Comparison of ENCODE assay signal across 16 mouse cellular contexts in the genomic region with DNA sequence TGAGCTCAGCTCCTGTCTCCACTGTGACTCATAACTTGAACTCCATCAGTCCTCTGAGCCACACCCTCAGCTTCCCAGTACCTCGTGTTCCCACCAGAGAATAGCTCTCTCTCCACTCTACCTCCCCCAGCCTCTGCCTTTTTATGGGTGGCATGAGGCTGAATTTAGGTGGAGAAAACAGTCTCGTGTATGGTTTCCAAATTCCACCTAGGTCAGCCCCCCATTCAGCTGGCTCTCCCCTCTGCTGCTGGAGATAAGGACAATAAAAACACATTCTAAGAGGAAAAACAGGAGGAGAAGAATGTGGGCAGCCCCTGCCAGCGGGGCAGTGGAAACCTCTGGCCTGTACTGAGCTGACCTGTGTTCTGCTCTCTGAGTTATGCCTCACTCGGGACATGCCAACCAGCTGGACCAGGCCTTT. TPM values are rescaled to one million over a fixed set of nuclear protein-coding genes. Genes with fewer than 3 reads are reported as not detected.
DNase-seq lines count a peak whose midpoint lies in the region; ATAC-seq and TF ChIP-seq lines count a peak whose summit lies in the region.
"Had no signal": no experiment of that assay in that cellular context is flagged by ENCODE, and none has a peak within 500 bp of the region (broad histone marks: within the 10 kb centered on the region; RNA-seq: fewer than 3 reads in every experiment).

No protein-coding gene starts in this region.

- H3K9ac ChIP-seq in intestine, embryonic 16.5 days (ENCODE audit: low read depth, low read length) = no peak overlapping the region
- H3K9ac ChIP-seq in intestine, embryonic 15.5 days = no peak overlapping the region
- no peak overlapping the region for H3K9ac ChIP-seq in stomach, postnatal 0 days (ENCODE audit: low read length)
- H3K9ac ChIP-seq: hindbrain, embryonic 13.5 days; midbrain, embryonic 13.5 days; neural tube, embryonic 12.5 days had no signal

- no peaks in the 10 kb centered on the region for H3K9me3 ChIP-seq in intestine, embryonic 16.5 days (ENCODE audit: control insufficient read depth, low read length)
- no peaks in the 10 kb centered on the region for H3K9me3 ChIP-seq in intestine, embryonic 15.5 days
- no peaks in the 10 kb centered on the region for H3K9me3 ChIP-seq in stomach, postnatal 0 days (ENCODE audit: control insufficient read depth, low read length)
- H3K9me3 ChIP-seq: embryonic facial prominence, embryonic 10.5 days; forebrain, embryonic 10.5 days; hindbrain, embryonic 13.5 days; midbrain, embryonic 13.5 days; neural tube, embryonic 12.5 days had no signal

- 0 out of 2 replicates have a peak, but pooled peaks have one; percentile 23 for ATAC-seq in intestine, embryonic 16.5 days
- ATAC-seq in intestine, embryonic 15.5 days = no peak
- peak; percentile 66; the same call in 1 of the 2 replicates for ATAC-seq in stomach, postnatal 0 days (ENCODE audit: low FRiP score, low TSS enrichment)
- ATAC-seq: midbrain, embryonic 13.5 days had no signal

- DNase-seq in urinary bladder, postnatal 25 days (ENCODE audit: low spot score) = peak; percentile 10
- DNase-seq in urinary bladder, adult 2 months (ENCODE audit: low spot score) = no peak
- peak; percentile 34 for DNase-seq in fibroblast of lung, adult 2 months (ENCODE audit: low read depth)
- no peak for DNase-seq in stomach, postnatal 0 days (ENCODE audit: low spot score)
- no peak for DNase-seq in thymus, postnatal 0 days (ENCODE audit: low spot score)
- DNase-seq: cerebellum, adult 9-10 months; kidney, adult 8-10 months; thymus, postnatal 36 days had no signal

- TF ChIP-seq EP300 in stomach, postnatal 0 days (optimal IDR thresholded peaks at IDR 0.05) = no peak

- WGBS in intestine, embryonic 16.5 days = 38% methylated on average over 4 of the region's 4 CpGs
- WGBS in intestine, embryonic 15.5 days = 41% methylated on average over 4 of the region's 4 CpGs
- 42% methylated on average over 4 of the region's 4 CpGs for WGBS in stomach, postnatal 0 days

- no peaks in the 10 kb centered on the region for H3K4me1 ChIP-seq in intestine, embryonic 16.5 days (ENCODE audit: control insufficient read depth, insufficient read depth, low read length)
- 0 out of 2 replicates have a peak, but pooled peaks cover 3% of the 10 kb centered on the region for H3K4me1 ChIP-seq in intestine, embryonic 15.5 days (replicated peaks)
- no peaks in the 10 kb centered on the region for H3K4me1 ChIP-seq in stomach, postnatal 0 days (replicated peaks; ENCODE audit: control insufficient read depth, insufficient read depth)
- H3K4me1 ChIP-seq: forebrain, embryonic 10.5 days; hindbrain, embryonic 13.5 days; midbrain, embryonic 13.5 days had no signal

- no peaks in the 10 kb centered on the region for H3K36me3 ChIP-seq in intestine, embryonic 16.5 days (ENCODE audit: control insufficient read depth, insufficient read depth, low read length)
- no peaks in the 10 kb centered on the region for H3K36me3 ChIP-seq in intestine, embryonic 15.5 days
- no peaks in the 10 kb centered on the region for H3K36me3 ChIP-seq in stomach, postnatal 0 days (ENCODE audit: control insufficient read depth, insufficient read depth, low read length)
- H3K36me3 ChIP-seq: embryonic facial prominence, embryonic 10.5 days; forebrain, embryonic 10.5 days; hindbrain, embryonic 13.5 days; midbrain, embryonic 13.5 days; neural tube, embryonic 12.5 days had no signal

- TF ChIP-seq CTCF in stomach, postnatal 0 days (IDR thresholded peaks at IDR 0.05; ENCODE audit: low read depth) = no peak

- H3K4me2 ChIP-seq in intestine, embryonic 16.5 days (ENCODE audit: low read depth, low read length) = no peak overlapping the region
- no peak overlapping the region for H3K4me2 ChIP-seq in intestine, embryonic 15.5 days (replicated peaks)
- no peak overlapping the region for H3K4me2 ChIP-seq in stomach, postnatal 0 days (replicated peaks; ENCODE audit: low read depth)
- H3K4me2 ChIP-seq: hindbrain, embryonic 13.5 days; liver, embryonic 11.5 days; midbrain, embryonic 13.5 days; neural tube, embryonic 12.5 days had no signal

- no peak overlapping the region for H3K27ac ChIP-seq in intestine, embryonic 16.5 days (ENCODE audit: low read length)
- no peak overlapping the region for H3K27ac ChIP-seq in intestine, embryonic 15.5 days
- H3K27ac ChIP-seq in stomach, postnatal 0 days (replicated peaks) = no peak overlapping the region
- H3K27ac ChIP-seq: embryonic facial prominence, embryonic 10.5 days; forebrain, embryonic 10.5 days; hindbrain, embryonic 13.5 days; midbrain, embryonic 13.5 days; neural tube, embryonic 12.5 days had no signal

- H3K4me3 ChIP-seq in intestine, embryonic 16.5 days (ENCODE audit: low read length) = no peak overlapping the region
- H3K4me3 ChIP-seq in intestine, embryonic 15.5 days (replicated peaks) = no peak overlapping the region
- no peak overlapping the region for H3K4me3 ChIP-seq in stomach, postnatal 0 days (ENCODE audit: low read depth, low read length)
- H3K4me3 ChIP-seq: embryonic facial prominence, embryonic 10.5 days; forebrain, embryonic 10.5 days; hindbrain, embryonic 13.5 days; midbrain, embryonic 13.5 days; neural tube, embryonic 12.5 days had no signal

- no peaks in the 10 kb centered on the region for H3K27me3 ChIP-seq in intestine, embryonic 16.5 days (replicated peaks; ENCODE audit: control insufficient read depth, insufficient read depth, low read length)
- no peaks in the 10 kb centered on the region for H3K27me3 ChIP-seq in intestine, embryonic 15.5 days (replicated peaks)
- H3K27me3 ChIP-seq in stomach, postnatal 0 days (ENCODE audit: control insufficient read depth, insufficient read depth, low read length) = no peaks in the 10 kb centered on the region
- H3K27me3 ChIP-seq: hindbrain, embryonic 13.5 days; midbrain, embryonic 13.5 days; neural tube, embryonic 12.5 days had no signal

RNA-seq across cellular contexts. Expression of gene Ccdc3, which starts 28.4 kb away (rescaled TPM):
- 4.6 and 9.8 TPM in 2 replicates for polyA plus RNA-seq in intestine, embryonic 16.5 days (2015; fragmentation: Nextera tagmentation; extraction: Ambion mirVana)
- polyA plus RNA-seq in intestine, embryonic 15.5 days (2015; fragmentation: Nextera tagmentation; extraction: Ambion mirVana) = 9.2 and 10.3 TPM in 2 replicates
- polyA plus RNA-seq in urinary bladder, adult 2 months (2012; rRNA removed) = 33.4 and 51.8 TPM in 2 replicates
- 24.4 and 32.1 TPM in 2 replicates for polyA plus RNA-seq in stomach, postnatal 0 days (2015; fragmentation: Nextera tagmentation; extraction: Ambion mirVana)
- polyA plus RNA-seq in thymus, postnatal 0 days (2015; fragmentation: Nextera tagmentation; extraction: Ambion mirVana) = 0.29 and 0.32 TPM in 2 replicates

Comparison
In these comparisons a context has a peak if more than half of its experiments do, and no peak if none do; other contexts are left out.
1. DNase-seq: peak in urinary bladder, postnatal 25 days (single experiment) and fibroblast of lung, adult 2 months (single experiment); none in urinary bladder, adult 2 months (single experiment), stomach, postnatal 0 days (single experiment) and thymus, postnatal 0 days (single experiment).